Mouse (Mus musculus): ENCODE data around the gene Fam184a.
"Not testable (repeated sequence)": the region's sequence is repeated elsewhere in the genome, so short reads cannot be mapped to it uniquely, and the experiment has no call there.

Fam184a gene

DNA sequence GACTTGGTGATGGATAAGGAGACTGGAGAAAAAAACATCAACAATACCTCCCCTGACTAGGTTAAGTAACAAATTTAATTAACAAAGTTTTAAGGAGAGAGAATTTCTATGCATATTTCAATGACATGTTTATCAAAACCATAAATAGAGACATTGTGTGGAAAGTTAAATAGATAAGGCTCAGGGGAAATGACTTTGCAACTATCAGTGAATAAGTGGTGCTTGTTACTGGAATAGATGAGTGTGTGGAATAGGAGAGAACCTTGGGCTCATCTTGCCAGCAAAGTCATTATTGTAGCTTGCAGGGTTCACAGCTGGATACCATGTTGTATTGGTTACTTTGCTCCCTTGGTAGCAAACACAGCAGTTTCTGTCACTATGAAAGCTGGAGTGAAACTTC is 59.7 kb downstream of the Fam184a start:
- no peak for DNase-seq (ENCODE audit: inconsistent ontology term)

DNA sequence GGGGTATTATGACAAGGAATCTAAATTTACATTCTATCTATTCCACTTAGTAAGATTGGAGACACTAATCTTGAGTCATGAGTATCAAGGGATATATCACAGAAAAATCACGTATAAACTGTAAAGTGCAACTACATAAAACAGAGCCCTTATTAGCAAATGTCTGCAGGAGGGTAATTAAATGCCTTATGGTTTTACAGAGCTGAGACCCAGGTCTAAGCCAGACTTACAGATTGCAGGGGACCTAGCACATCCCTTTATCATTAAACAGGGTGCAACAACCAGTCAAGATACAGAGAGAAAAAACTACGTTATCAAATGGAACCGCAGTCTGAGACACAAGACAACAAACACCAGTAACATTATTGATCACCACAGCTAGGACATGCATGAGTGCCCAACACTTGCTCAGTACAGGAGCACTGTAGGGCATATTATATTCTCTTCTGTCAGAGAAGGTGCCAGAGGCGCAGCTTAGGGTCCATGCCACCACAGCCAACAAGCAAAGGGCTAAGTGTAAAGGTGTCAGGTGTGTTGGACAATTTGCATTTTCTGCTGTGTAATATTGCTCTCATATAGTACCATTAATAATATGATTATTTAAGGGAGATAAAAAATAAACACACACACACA is 61.9 kb downstream of the Fam184a start:
- DNase-seq (ENCODE audit: inconsistent ontology term) = no peak

DNA sequence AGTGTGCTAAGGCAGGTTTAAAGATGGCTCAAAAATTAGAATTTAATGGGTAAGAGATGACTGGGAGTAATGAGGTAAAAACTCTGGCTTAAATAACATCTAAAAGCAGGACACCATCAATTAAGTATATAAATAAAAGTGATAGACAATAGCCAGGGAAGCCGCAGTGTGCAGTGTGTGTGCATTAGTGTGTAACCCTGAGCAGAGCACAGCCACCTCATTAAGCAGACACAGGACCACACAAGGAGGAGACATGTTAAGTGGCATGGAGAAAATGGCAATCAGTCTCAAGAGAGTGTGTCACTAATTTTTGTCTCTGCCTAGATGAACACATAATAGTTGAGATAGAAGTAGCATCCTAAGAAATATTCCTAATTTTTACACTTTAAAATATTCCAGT is 62.4 kb downstream of the Fam184a start:
- no peak for DNase-seq (ENCODE audit: inconsistent ontology term)

DNA sequence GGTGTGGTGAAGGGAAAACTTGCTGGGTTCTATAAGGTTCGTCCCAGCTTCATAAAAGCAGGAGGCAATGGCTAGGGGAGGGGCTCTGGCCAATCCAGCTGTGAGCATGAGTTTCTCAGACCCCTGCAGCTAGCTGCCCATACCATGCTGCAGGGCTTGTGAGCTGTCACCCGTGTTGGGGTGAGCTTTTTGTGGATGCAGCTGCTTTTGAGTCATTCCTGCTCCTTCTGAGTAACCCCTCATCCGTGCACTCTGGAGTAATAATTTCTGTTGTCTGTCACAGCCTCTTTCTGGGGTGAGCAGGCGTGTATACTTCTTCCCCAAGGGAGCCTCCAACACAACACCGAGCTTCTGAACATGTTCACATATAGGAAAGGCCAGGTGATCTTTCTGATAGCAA is 63.0 kb downstream of the Fam184a start:
- DNase-seq (ENCODE audit: inconsistent ontology term) = no peak

DNA sequence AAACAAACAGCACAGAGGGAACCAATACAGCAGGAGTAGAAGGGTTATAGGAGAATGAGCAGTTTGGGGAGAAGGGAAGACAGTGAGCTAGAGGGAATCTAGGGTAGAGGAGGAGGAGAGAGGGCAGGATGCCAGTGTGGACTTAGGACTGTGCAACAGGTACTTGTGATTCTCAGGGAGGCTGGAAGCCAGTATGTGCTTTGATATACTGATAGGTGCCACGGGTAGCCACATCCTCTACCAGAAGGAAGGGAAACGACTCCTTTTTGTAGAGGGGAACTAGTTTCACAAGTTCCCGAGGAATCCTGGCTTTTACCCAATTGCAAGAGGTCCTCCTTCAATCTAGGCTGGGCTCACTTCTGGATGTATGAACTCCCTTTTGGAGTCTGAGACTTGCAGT is 65.1 kb downstream of the Fam184a start:
- no peak for DNase-seq (ENCODE audit: inconsistent ontology term)

DNA sequence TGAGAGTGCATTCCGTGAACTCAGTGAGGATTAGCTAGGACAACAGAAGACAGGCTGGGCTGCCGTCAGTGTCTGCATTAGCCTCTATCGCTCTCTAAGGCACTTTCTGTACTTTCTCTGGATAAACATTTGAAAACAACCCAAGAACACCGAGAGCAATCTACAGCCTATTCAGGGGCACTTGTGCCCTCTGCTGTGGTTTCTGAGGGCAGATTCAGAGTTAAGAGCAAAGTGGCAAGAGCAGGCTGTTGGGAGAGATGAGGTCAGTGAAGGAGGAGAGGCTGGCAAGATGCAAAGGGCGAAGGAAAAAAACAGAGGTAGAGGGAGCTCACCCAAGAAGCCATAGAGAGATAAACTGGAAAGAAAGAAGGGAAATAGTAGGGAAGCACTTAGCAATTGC is 67.7 kb downstream of the Fam184a start:
- DNase-seq (ENCODE audit: inconsistent ontology term) = no peak

DNA sequence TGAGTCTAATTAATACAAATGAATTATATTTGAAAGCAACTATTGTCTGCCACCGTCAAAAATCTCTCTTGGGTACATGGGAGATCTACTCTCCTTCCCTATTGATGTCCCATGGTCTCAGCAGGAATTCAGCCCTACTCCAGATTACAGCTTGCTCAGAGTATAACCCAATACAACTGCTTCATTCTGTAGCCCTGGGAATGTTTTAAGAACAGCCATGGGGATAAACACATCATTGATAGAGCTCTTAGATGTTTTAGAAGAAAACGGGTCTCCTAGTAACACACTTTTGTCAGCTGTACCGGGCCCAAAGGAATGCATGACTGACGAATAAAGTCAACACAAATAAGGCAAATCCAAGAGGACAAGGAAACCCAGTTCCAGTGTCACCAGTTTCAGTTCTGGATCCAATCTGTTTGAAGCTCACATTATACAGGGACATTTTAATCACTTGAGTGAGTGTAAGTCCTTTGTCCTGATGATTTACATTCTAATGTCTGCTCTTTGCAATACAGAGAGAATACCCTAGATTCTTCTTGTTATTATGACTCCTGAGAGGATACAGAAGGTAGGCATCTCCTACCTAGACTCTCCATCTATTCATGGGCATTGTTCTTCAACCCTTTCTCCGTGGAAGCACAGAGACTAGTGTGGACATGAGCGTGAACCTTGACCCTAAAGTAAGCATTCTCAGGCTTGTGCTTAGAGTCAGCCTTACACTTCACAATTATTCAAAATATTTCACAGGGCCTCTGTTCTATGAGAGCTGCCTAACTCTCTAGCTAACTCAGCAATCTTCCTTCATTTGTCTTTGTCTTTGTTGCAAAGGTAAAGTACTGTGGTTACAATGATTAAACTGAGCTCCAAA is 71.0 kb downstream of the Fam184a start:
- no peak for DNase-seq (ENCODE audit: inconsistent ontology term)

DNA sequence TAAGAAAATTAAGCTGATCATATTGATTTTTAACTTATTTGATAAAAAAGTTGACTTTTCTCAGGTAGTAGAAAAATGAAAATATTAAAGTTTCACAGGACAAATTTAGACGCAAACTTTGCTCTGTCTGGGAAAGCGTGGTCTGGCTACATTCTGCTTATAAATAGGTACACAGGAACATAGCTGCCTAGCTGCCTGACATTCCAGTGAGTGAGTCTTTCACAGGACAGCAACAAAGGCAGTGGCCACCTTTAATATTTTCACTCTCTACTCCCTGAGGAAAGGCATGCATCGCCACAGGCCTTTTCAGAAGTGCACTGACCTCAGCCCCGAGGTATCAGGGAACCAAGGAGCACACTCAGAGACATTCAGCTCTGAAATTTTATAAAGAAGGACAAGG is 89.1 kb downstream of the Fam184a start:
- no peak for DNase-seq (ENCODE audit: inconsistent ontology term)

DNA sequence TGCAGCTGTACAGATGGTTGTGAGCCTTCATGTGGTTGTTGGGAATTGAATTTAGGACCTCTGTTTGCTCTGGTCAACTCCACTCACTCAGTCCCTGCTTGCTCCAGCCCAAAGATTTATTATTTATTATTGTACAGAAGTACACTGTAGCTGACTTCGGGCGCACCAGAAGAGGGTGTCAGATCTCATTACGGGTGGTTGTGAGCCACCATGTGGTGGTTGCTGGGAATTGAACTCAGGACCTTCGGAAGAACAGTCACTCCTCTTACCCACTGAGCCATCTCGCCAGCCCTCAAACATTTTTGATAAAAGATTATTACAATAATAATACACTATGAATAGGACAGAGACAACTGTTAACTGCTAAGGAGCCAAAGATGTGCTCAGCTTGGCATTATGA is 96.7 kb downstream of the Fam184a start:
- DNase-seq (ENCODE audit: inconsistent ontology term) = not testable (repeated sequence)

DNA sequence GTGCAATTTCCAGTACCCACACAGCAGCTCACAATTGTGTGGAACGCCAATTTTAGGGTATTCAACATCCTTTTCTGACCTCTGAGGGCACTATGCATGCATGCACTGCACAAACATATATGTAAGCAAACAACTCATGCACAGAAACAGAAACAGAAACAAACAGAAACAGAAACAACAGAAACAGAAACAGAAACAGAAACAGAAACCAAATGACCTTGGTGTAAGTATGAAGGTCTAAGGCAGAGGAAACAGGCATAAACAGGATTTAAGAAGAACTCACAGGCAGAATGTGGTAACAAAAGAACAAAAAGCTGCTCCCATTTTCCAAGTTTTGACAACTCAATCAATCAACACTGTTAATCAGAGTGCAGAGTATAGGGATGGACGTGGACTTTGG is 100.2 kb downstream of the Fam184a start:
- no peak for DNase-seq (ENCODE audit: inconsistent ontology term)

DNA sequence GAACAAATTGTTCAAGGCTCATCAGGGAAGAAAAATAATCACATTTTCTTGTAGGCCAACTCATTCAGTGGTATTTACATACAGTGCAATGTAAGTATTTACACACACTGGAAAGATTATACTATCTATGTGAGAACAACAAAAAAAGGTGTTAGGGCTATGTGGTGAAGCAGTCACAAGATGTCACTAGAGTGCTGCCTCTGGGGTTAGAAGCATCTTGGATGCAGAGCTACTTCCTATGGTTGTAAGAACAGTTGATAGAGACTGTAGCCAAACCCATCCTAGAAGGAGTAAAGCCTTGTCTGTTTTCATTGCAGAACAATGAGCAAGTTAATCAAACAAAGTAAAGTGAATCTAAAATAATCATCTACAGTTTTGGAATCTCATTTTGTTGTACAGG is 109.4 kb downstream of the Fam184a start:
- DNase-seq (ENCODE audit: inconsistent ontology term) = peak; percentile 7

DNA sequence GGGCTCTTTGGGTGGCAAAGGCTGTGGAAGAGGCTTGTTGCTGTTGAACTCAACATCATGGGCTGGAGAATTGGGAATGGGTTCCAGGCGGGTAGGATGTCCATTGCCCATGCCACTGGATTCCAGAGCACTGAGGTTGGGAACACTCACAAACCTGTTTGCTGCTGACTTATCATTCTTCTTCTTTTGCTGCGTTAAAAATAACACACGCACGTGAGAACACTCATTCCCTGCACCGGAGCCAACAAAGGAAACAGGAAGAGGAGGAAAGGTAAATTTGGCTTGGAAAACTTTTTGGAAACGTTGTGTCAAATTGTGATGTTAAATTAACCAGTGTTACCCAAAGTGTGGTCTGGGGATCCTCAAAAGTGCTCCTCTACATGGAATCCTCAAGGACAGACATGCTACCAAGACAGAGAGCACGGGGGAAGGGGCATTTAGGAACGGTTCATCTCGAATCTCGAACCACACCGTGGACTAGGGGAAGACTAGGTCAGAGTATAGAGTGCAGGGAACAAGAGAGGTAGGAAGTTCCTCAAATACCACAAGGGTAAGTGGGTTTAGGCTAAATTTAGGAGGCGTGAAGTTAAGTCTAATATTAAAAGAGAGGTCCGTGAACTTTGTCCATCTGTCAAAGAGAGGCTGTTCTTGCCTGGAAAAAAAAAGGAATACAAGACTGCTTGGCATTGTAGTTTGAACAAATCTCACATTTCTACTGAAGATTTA is 115.5 kb downstream of the Fam184a start:
- no peak for DNase-seq (ENCODE audit: inconsistent ontology term)

DNA sequence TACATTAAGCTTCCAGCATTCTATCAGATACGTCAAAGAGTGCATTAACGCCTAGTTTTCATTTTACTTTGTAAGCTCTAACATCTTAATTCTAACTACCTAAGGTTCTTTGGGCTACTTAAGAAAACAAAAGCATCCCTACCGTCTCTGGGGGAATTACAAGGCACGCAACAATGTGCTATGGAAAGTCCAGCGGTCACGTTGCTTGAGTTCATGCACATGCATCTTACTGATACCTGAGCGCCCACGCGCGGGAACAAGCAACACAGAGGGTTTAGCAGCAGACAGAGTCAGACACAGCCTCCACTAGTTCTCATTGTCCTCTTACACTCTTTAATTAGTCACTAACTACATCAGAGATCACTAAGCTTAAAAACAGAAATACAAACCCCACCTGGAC is 116.8 kb downstream of the Fam184a start:
- DNase-seq (ENCODE audit: inconsistent ontology term) = no peak

DNA sequence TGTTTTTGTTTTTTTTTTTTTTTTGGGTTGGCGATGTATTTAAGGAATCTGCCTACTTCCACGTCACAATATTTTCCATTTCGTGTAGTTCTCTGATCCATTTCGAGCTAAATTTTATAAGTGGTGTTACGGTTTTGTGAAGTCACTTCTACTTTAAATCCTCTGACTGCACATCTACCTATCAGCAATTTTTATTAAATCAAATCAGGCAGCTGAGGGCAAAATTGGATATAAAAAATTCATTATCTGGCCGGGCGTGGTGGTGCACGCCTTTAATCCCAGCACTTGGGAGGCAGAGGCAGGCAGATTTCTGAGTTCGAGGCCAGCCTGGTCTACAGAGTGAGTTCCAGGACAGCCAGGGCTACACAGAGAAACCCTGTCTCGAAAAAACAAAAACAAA is 120.6 kb downstream of the Fam184a start, which contains the start of gene Mcm9:
Gene Mcm9 (minus strand): TSS at position 101 of the 400 bp plus-strand sequence.
- DNase-seq (ENCODE audit: inconsistent ontology term) = not testable (repeated sequence)

DNA sequence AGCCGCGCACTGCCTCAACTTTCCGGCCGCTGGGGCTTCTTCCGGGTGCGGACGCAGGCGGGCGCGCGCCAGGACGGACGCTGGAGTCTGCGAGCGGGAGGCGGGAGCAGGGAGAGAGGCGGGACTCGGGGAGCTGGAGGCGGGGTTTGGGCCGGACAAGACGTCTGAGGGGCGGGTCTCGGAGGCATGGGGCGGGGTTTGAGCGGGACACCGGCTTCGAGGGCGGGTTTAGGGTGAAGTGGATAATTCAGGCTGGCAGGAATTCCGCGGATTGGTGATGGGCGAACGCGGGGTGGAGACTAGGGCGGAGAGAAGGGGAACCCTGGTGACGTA is 121.0 kb downstream of the Fam184a start:
- peak; percentile 99 for DNase-seq (ENCODE audit: inconsistent ontology term)

DNA sequence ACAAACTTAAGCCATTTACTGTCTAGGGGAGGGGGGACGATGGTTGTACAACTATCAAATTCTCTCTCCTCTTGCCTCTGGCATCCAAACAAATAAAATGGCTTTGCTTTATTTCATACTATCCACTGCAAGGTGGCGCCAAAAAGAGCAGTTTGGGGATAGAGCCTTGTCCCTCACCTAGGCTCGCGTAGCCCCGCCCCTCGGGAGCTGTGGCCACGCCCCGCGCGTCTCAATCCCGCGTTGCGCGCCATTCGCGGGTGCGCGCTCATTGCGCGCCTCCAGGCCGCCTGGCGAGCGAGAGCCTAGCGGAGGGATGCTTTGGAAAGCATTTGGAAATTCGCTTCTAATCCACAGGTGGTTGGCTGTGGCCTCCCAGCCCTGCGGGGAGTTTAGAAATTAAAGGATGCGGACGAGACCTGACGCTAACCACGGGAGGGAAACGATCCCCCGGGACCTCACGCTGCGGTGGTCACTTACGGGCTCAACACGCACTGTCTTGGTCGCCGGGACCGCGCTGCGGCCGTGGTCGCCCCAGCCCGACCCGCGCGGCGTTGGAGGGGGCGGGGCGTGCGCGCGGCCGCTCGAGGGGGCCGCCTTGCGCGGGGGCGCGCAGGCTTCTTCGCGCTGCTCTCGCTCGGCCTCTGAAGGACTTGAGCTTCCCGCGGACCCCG is 121.5 kb downstream of the Fam184a start:
- DNase-seq (ENCODE audit: inconsistent ontology term) = peak; percentile 94

DNA sequence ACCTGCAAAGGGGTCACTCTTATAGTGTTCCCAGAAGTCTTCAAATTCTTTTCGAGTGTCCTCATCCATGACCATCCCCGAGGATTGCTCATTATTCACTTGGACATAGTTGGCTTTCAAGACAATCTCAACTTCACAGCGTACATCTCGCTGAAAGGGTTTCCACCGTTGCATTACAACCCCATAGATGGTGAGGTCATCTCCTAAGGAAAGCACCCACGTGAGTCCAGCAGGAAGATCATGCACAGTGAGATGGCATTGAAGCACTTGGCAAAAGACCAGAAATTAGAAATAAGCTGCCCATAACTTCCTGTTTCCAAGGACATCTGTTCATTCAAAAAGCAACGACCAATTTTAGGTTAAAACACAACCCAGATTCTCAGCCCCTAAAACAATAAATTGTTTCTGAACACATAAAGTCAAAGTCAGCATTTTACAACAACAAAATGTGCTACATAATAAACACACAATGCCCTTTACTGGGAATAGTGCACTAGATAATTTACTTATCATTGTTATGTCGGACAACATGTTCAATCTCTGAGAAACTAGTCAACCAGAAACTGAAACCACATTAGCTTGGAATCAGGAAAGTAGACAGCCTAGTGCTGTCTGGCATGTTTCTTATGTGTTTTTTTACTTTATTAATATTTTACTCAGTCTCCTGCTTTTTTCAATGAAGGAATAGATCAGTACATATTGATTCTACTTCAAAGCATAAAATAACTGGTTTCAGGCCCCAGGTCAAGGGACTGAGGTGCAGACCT is 134.9 kb downstream of the Fam184a start:
- DNase-seq (ENCODE audit: inconsistent ontology term) = no peak

DNA sequence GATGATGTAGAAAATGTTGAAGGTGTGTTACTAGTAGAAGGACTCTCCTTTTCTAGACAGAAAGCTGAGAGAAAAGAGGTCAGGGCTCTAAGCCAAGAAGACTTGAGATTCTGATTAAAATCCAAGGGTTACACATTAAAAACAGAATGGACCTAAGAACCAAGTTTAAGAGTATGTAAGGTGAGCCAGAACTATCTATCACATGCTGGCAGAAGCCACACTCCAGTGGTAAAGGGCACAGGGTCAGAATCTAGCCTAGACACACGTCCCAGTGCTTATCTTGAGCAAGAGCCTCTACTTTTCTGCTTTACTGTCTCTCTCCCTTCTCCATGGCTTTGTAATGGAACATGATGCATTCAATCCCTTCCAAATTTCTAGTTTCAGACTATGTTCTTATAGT is 137.0 kb downstream of the Fam184a start:
- DNase-seq (ENCODE audit: inconsistent ontology term) = no peak

DNA sequence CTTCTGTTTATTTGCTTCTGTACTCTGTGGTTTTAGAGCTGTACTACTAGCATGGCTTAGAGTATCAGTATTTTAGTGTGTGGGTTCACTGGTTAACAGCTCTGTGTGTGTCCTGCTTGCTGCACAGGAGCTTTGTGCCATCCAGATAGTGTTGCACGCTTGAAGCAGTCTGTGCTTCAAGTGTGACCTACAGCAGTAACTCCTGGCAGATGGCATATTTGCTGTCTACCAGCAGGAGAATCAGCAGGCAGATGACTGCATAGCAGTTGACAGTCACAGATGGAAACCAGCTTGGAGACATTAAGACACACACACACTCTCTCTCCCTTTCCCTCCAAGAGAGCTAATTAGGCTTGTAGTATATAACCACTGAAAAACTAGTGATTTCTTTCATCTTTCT is 138.8 kb downstream of the Fam184a start:
- no peak for DNase-seq (ENCODE audit: inconsistent ontology term)

DNA sequence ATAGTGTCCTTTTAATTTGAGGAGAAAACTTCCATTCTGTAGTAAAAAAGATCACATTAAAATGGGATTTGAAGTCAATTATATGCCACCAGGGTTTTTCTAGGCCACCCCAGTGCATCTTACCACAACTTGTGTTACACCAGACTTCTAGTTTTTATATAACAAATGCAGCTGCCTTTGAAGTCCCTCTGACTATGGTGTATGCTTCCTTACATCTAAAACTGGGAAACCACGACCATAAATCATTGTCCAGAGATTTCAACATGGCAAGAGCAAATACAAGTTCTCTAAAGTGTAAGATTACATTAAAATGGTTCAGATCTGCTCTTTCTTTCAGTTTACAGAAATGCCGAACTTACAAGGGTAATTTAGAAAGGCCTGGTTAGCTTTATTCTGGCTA is 142.6 kb downstream of the Fam184a start:
- DNase-seq (ENCODE audit: inconsistent ontology term) = no peak

DNA sequence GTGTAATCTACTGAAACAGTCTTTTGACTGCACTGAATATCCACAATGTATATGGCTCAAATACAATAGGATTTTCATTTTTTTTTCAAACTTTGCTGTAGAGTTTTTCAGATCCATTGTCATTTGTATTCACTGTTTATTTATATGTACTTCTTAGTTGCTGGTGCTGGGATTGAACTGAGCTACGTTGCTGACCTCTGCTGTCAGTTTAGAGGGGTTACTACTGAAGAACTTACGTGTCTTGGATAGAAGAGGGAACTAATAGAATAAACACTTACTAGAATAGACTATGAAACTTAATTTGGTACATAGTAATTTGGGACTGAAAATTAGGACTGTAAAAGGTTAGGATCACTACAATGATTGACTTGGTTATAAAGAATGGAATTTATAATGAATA is 145.6 kb downstream of the Fam184a start:
- DNase-seq (ENCODE audit: inconsistent ontology term) = no peak
